Mouse (Mus musculus) kidney, adult 2 months (tissue): ENCODE data around the gene Sf1.

Experiments used
- CTCF ChIP-seq: fragments of 200-500 bp; conservative IDR thresholded peaks from 2 replicates; pipeline ENCODE4 v1.5.1; 2011; ENCODE audit warnings: low read depth, mild to moderate bottlenecking, control low read depth, low read length, moderate library complexity, mixed read lengths; ENCODE audit not compliant: insufficient read depth, insufficient read length
- POLR2A ChIP-seq: fragments of 200-500 bp; IDR thresholded peaks from one replicate; pipeline ENCODE4 v1.6.1; 2011; ENCODE audit warnings: low read depth, low read length, control low read depth

DNA sequence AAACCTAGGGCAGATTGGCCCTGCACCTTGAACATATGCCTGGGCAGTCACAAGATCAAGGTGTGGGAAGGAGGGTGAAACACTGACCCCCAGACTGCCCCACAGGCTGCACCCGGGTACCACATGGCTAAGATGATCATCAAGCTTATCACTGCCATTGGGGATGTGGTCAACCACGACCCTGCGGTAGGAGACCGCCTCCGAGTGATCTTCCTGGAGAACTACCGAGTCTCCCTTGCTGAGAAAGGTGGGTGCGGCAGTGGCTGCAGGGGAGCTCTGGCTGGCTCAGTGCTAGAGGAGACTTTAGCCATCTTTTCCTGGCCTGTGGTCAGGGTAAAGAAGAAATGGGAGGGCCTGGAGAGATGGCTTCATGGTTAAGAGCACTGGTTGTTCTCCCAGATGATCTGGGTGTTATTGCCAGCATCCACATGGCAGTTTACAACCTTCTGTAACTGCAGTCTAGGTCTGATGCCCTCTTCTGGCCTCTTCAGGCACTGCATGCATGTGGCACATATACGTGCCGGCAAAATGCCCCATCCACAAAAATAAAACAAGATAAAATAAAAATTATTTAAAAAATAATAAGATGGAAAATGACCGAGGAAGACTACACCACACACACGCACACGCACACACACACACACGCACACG lies 29.4 kb downstream of the Sf1 start:
- TF ChIP-seq CTCF, result 0 out of 2 replicates have a peak, but pooled peaks have one; percentile 11
- TF ChIP-seq POLR2A, result no peak
